ENCODE assay signal across 8 mouse cellular contexts in the genomic region with DNA sequence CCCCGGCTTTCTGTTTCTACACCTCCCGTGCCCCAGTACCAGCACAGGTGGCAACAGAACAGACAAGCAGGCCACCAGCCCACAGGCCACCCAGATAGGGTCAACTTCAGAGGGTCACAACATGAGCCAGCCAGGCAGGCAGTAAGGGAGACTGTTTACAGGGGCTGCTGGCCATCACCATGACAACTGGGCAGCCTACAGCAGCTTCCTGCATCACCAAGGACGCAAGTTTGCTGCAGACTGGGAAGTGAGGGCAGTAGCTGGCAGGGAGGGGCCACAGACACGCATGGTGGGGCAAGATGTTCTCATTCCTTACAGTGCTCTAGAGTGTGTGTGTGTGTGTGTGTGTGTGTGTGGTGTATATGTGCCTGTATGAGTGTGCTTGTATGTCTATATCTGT. TPM values are rescaled to one million over a fixed set of nuclear protein-coding genes. Genes with fewer than 3 reads are reported as not detected.
A peak's percentile ranks its signal among the peaks of the same experiment; 100 is the strongest.
DNase-seq lines count a peak whose midpoint lies in the region.

No protein-coding gene starts in this region.

- intact Hi-C loops in gastrocnemius, postnatal 14 days (cut with DNase I; ENCODE audit: low total_unique reads), result no loop called here

- DNase-seq in adrenal gland, postnatal 14 days, result peak; percentile 62
- no peak for DNase-seq in adrenal gland, postnatal 4 days (ENCODE audit: low spot score in 2 of 2)
- DNase-seq in thymus, postnatal 0 days (ENCODE audit: low spot score), result peak; percentile 20
- DNase-seq in thymus, postnatal 4 days, result no peak
- peak; percentile 65 for DNase-seq in mesoderm, embryonic 11.5 days (ENCODE audit: low read depth, low spot score)
- no peak for DNase-seq in gastrocnemius, postnatal 14 days
- no peak for DNase-seq in thymus, postnatal 14 days
- no peak for DNase-seq in left cerebral cortex, adult 11 months (ENCODE audit: low spot score)

RNA-seq across cellular contexts. Expression of a gene that starts 18.8 kb away (rescaled TPM):
- total RNA-seq in adrenal gland, postnatal 14 days (2021), result 37.7 and 43.5 TPM in 2 replicates
- 10 to 100 TPM; 34.1 to 38.3 TPM for total RNA-seq in adrenal gland, postnatal 4 days (2021)
- polyA plus RNA-seq in thymus, postnatal 0 days (2015; fragmentation: Nextera tagmentation; extraction: Ambion mirVana), result 10.5 TPM in 2 replicates
- 10 to 100 TPM; 14.5 to 14.8 TPM for total RNA-seq in gastrocnemius, postnatal 14 days (2021)

Comparison
In these comparisons a context has a peak if more than half of its experiments do, and no peak if none do; other contexts are left out.
1. DNase-seq: peak in adrenal gland, postnatal 14 days (single experiment), thymus, postnatal 0 days (single experiment) and mesoderm, embryonic 11.5 days (single experiment); none in adrenal gland, postnatal 4 days (0 of 2), thymus, postnatal 4 days (single experiment), gastrocnemius, postnatal 14 days (single experiment), thymus, postnatal 14 days (single experiment) and left cerebral cortex, adult 11 months (single experiment).